Mouse (Mus musculus) brain, adult 2 months (tissue): ENCODE measurements around the gene Mgat5.
A peak's percentile ranks its signal among the peaks of the same experiment; 100 is the strongest.

ENCODE experiments used
- DNase-seq: peaks from one replicate; pipeline ENCODE4 v3.0.0; 2011; ENCODE audit warnings: low read depth, low spot score

The Mgat5 gene

DNA sequence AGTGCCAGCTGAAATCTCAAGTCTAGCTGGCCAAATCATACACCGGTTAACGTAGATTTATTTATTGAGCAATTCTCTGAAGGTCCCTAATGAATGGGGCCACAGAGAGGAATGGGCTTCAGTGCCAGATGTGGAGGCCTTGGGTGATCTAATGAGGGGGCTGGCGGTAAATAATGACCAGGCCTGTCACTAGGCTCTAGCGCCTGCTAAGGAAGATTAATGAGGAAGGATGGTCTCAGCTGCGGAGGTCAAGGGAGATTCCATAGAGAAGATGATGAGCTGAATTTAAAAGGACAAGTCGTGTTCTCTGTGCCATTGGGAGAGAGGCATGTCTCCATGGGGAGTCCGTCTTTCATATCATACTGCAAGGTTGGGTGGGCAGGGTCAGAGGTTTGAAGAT lies 178.3 kb downstream of the Mgat5 start:
- no peak for DNase-seq

DNA sequence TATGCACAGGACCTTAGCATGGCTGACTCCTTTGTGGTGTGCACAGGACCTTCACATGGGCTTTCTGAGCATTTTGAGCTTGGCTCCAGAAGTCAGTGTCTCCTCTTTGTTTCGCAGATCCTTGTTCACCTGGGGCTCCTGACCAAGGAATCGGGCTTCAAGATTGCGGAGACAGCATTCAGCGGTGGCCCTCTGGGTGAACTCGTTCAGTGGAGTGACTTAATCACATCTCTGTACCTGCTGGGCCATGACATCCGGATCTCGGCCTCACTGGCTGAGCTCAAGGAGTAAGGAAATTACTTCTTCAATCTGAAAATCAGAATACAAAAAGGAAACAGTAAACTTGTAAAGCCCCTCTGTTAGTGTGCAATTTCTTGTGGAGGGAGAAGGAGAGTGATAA lies 182.4 kb downstream of the Mgat5 start:
- DNase-seq = no peak

DNA sequence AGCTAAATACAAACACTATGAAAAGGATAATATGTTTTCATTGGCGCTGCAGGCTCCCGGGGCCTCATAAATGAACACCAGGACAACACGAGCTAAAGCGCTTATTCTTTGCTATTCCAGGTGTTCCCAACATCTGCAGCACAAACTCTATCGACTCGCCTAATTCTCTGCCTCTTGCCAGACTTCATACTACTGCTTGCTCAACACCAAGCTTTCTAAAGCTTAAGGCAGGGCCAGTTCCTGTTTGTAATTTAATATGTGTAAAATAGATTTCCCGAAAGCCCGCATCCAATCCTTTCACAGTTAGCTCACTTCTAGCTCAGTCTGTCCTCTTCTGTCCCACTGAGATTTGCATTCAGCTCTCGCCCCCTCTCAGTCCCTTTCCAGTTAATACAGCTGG lies 182.8 kb downstream of the Mgat5 start:
- DNase-seq = no peak

DNA sequence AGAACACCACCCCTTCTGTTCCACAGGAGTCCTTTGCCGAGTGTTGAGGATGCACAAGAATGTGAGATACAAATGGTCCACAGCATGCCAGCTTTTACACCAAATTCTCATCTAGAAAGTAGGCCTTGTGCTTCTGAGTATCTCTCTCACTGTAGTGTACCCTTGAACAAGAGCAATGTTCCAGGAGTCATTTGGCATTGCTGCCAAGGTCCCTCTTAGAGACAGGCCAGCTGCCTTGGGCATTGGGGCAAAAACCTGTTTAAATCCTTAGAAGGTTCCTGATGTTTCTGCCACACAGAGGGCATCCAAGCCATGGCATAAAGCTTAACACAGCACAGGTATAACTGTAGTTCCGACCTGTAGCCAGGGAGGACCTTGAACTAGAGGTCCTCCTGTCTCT lies 189.9 kb downstream of the Mgat5 start:
- no peak for DNase-seq

DNA sequence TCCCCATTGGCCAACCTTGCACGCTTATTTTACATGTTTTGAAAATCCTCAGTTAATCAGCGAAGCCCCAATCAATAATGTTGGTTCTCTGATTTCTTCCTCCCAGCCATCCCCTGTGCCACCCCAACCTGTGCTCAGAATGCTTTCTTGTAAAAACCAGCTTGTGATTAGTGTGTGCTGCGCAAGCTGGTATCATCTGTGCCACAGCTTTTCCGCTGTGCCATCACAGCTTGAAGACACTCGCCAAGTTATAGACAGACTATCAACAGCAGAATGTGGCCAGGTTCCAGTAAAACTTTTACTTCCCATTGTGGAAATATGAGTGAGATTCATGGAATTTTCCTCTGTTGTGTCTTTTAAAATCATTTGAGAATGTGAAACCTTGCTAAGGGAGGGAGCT lies 190.9 kb downstream of the Mgat5 start:
- DNase-seq = peak; percentile 40

DNA sequence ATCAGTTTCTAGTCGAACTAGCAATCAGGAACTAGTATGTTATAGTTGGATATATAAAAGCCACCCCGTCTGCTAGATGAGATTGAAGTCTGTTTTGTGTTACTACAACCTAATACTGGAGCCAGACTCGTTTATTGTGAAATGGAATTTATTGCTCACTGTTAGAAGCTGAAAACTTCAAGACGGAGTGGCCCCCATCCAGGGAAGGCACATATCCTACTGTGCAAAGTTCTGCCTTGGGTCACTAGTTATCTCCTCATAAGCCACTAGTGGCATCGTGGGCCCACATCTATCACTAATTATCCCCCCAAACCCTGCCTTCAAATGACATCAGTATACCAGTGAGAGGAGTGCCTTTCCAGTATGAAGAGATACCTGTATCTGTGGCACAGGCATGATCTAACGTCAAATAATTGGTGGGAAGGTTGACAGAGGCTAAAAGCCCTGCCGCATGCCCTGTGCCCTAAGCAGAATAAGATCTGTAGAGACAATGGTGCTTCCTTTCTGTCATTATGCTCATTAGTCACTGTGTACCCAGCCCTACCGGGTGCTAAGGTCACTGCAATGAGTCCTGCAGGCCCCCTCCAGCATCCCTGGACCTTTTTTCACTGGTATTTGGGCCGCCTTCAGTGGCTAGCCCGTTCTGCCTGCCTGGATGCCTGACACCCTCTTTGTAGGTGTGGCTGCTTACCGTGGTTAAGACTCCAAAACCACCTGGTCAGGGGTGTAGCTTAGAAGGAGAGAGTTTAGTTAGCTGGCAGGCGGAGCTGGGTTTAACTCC lies 191.9 kb downstream of the Mgat5 start:
- DNase-seq = no peak

DNA sequence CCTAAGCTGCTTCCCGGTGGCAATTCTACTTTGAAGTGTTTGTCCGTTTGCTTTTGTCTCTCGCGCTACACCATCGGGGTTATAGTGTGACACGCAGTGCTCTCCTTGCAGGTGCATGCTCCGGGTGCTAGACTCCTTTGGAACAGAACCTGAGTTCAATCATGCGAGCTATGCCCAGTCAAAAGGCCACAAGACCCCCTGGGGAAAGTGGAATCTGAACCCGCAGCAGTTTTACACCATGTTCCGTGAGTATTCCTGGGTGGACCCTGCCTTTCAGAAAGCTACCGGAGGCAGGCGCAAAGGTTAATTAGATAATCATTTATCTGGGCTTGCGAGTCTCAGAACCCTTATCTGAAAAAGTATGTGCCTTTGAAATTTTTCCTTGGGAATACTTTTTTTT lies 192.6 kb downstream of the Mgat5 start:
- DNase-seq = no peak

DNA sequence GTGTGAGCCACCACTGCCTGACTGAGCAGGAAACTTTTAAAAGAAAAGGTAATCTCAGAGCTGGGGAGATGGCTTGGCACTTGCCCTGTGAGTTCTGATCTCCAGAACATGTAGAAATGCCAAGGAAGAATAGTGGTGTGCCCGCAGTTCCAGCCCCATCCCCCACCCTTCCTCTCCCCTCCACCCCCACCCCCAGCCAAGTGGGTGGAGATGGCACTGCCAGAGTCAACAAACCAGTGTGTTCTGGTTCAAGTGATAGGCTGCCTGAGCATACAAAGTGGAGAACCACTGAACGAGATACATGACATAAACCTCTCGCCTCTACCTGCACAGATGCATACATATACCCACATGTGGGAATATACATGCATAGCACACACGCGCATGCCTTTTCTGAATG lies 193.4 kb downstream of the Mgat5 start:
- no peak for DNase-seq

DNA sequence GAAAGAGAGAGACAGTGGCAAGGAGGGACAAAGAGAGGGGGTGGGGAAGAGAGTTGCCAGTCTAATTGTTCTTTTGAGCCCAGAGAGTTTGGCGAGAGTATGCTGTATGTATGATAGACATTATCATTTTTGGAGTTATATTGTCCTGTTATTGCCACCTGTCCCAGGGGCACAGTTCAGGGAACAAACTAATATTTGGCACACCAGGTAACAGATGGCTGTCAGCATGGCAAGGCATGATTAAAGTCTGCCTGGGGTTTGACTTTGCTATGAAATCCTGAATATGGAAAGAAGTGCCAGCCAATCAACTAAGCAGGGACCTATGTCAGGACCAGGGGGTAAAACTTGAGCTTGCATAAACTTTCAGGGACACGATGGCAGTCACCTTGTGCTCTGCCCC lies 195.4 kb downstream of the Mgat5 start:
- peak; percentile 31 for DNase-seq

DNA sequence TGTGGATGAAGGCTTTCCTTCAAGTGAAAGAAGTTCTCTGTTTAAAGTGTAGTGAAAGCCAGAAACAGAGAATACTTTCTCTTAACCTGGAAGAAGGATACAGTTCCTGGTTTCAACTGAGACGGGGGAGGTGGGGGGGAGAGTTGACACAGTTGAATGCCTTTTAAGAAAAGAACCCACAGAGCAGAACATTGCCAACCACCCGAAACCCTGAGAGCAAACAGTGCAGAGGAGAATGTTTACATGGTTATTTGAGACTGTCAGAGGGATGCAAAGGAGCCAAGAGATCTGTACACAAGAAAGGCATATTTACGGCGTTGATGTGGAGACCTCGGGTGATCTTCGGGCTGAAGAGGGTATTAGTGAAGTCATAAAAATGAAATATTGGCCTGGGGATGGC lies 195.9 kb downstream of the Mgat5 start:
- no peak for DNase-seq

DNA sequence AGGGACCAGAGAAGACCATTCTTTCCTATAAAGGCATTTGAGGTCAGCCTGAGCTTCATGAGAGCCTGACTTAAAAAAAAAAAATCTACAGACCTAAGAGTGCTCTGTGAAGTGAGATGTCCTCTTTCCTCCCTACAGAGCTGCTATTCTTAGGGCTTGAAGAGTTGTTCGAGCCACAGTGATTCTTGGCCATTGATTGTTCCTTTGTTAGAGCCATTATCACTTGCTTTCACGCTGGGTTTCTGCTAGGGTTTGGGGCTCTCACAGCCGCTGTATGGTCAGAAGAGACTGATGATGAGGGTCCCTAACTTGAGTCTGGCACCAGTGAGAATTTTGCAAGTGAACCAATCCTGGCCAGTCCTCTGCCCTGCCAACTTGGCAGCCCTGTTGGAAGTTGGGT lies 199.8 kb downstream of the Mgat5 start:
- DNase-seq = no peak

DNA sequence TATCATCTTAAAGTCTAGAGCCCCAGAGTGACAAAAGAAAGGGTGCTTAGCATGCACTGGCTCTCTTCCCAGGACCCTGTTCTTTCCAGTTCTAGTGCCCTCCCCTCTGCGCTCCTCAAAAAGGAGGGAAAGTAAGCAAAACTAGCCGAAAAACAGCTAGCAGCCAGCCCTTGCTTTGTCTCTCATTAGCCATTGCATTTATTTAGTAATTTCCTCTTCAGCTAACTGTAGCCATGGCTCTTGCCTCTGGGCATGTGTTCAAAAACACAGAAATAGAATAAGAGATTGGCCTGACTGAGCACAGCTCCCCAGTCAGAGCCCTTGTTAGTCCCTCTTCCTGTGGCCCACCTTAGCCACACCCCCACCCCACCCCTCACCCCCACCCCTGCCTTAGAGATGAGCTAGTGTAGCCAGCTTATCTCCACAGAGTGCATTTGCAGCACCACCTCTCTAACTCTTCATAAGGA lies 204.2 kb downstream of the Mgat5 start:
- no peak for DNase-seq

DNA sequence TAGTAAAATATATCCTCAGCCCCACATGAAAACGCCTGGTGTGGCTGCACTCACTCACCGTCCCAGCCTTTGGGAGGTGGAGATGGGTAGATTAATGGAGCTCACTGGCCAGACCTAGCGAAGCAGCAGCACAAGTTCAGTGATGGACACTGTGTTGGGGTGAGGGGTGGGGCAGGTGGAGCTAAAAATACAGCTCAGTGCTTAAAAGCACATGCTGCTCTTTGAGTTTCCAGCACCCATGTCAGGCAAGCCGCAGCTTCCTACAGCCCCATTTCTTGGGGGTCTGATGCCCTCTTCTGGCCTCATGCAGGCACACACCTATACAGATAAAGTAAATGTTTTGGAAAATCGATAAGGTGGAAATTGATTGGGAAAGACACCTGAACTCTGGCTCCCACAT lies 204.7 kb downstream of the Mgat5 start:
- peak; percentile 37 for DNase-seq

DNA sequence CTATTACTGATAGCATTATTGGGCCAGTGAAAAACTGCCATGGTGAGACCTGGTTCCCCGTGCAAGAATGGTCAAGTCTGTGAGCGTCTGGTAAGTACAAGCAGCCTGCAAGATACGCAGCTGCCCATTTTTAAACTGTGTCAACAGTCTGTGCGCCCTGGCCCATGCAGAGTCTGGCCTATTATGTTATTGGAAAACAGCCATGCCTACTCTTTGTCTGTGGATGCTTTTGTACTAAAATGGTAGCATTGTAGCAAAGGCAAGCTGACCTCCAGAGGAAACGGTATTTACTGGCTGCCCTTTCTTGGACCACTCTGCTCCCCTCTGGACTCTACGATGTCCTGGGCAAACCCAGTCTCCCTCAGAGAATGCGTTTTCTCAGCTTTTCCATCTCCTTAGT lies 209.7 kb downstream of the Mgat5 start:
- peak; percentile 80 for DNase-seq

DNA sequence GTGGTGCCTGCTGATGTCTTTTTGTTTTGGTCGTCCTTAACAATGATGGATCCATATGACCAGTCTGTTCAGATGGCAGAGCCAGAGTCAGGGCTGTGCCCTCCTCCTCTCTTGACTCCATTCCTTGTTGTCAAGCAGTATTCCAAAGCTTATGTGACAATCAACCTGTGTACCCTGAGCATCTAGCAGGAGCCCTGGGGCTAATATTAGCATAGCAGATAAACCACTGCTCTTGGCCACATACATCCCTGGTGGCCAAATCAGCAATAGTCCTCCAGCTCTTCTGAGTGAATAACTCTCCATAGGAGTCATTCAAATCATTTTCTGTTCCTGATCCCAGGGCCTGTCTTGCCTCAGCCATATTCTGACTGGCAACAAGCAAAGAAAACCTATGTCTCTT lies 211.1 kb downstream of the Mgat5 start:
- no peak for DNase-seq

DNA sequence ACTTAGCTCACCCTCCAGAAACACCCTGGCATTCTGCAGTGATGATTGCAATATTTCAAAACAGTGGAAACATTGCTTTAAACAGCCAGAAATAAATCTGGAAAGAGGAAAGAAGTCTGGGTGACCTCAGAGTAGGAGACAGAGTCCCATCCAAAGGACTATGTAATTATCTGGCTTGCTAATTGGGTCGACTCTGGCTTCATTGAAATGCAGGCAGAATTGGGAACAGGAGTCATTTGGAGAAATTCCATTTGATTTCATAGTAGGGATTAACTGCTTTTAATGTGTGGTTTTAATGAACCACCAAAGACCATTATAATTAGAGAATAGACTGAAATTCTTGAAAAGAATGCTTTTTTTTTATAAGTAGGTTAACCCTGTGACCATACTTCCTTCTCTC lies 212.2 kb downstream of the Mgat5 start:
- DNase-seq = no peak

DNA sequence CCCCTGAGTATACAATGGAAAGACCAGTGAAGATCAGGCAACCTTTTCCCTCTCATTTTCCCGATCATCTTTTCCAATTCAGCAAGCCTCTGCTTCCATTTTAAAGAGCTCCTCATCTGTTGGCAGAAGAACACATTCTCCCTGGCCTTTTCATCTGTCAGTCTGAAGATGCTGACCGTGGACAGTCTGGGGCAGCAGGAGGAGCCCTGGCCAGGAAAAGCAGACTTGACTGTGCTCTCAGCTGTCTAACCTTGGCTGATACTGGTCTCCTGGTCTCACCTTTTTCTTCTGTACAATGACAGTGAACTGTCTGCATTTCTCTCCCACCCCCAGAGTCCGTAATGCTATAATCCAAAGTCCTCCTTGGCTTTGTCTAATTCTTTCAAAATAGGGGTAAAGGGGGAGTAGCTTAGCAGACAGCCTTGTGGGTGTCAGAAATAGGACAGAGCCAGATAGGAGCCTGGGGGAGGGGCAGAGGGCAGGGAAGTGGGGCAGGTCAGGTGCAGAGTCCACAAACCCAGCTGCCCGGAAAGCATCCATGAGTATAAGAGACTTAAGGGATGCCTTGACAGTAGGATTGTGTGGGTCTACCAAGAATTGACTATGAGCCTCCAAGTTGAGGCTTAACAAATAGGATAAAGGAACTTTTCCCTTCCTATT lies 214.2 kb downstream of the Mgat5 start:
- no peak for DNase-seq

DNA sequence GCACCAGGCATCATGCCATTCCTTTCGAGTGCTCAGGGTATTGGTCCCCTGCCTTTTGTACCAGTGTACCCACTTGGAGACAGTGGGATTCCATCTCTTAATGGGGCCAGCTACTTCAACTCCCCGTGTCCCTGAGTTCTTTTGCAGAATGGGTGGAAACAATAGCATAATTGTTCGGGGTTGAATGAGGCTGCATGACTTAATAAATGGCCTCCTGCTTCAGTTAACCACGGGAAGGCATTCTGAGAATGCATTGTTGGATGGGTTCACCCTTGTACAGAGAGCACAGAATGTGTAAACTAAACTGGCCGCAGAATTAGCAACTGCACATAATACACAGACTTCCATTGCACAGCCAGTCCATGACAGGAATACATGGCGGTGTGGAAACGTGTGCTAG lies 214.8 kb downstream of the Mgat5 start:
- DNase-seq = peak; percentile 58

DNA sequence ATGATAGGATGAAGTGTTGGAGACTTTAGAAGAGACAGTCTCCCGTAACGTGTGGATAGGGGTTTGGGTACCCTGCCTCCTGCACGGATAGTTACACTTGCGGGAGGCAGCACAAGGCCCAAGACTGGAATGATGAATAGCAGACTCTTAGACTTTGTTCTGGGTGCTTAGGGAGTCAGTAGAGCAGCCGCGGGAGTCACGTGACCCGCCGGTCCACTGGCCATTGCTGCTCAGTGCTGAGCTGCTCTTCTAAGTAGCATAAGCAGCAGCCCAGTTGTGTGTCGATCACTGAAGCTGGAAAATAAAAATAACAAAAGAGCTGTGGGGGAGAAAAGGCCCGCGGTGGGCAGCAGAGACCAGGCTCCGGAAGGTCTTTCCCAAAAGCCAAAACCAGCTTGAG lies 215.6 kb downstream of the Mgat5 start:
- DNase-seq = no peak

DNA sequence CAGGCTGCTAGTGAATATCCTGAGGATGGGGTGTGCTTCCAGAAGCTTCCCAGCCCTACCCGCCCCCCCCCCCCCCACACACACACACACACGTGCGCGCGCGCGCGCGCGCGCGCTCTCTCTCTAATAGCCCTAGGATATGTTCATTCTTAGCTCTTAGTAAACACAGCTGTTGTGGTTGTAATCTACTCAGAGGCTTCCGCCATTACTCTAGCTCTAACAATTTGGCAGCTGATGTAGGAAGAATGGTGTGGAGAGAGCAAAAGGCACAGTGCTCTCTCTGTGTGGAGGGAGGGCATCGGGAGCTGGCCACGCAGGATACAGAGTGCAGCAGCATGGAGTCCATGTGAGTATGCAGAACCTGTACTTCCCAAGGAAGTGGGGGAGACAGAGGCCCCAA lies 216.0 kb downstream of the Mgat5 start:
- peak; percentile 46 for DNase-seq

DNA sequence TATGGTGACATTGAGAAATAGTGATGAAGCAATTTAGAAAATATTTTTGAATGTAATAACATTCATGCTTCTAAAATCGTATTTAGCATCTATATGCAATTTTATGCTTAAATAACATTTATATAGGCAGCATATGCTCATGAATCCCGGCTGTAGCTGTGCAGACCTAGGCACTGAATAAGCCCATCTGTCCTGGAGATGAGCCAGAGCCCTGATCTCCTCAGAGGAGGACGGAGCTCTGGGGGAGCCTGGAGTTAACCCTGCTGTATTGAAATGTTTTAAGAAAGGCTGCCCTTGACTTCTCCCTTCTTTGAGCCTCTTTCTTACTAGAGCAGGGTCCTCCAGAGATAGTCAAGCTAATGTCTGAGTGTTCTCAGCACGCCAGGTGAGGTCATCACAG lies 217.8 kb downstream of the Mgat5 start:
- peak; percentile 67 for DNase-seq

DNA sequence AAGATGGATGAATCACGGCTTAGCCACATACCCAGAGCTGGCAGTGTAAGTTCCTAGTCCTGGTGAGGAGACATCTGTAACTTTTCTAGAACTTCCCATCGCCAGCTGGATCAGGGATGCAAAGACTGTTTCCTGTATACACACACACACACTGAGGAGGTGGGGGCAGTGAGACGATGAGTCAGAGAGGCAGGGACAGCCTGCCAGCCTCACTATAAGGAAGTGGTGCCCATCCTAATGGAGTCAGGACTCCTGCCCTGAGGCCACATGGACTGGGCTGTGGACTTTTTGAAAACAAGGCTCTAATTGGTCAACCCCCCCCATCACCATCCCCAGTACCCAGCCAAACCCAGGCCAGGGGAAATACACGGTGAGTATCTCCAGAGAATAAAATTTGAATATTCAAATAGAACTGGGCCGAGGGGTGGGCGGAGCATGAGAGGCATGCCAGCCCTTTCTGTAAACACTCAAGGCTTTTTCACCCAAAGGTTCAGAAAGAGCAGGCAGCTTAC lies 220.3 kb downstream of the Mgat5 start:
- DNase-seq = peak; percentile 90

DNA sequence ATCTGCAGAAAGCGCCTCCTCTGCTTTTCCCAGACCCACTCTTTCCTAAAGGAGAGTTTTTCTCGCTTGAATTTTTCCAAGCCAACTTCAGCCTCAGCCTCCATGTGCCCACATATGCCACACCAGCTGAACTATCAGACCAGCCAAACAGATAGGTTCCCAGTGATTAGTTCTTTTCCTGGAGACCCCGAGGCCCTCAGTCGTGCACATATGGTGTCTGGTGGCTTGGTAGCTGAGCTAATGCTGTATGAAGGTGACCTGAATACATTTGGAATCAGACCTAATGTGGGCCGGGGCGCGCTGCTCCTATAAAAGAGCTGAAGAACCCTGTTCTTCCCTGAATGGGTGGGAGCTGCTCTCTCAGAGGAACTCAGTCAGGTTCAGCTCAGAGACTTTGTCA lies 225.5 kb downstream of the Mgat5 start:
- peak; percentile 57 for DNase-seq
